Mouse (Mus musculus) embryo, embryonic 10.5 days (tissue): ENCODE data around the gene Nfib.

Experiments
- DNase-seq: peaks from one replicate; pipeline ENCODE4 v3.0.0-alpha.2; 2015; ENCODE audit warnings: low spot score

Nfib gene

DNA sequence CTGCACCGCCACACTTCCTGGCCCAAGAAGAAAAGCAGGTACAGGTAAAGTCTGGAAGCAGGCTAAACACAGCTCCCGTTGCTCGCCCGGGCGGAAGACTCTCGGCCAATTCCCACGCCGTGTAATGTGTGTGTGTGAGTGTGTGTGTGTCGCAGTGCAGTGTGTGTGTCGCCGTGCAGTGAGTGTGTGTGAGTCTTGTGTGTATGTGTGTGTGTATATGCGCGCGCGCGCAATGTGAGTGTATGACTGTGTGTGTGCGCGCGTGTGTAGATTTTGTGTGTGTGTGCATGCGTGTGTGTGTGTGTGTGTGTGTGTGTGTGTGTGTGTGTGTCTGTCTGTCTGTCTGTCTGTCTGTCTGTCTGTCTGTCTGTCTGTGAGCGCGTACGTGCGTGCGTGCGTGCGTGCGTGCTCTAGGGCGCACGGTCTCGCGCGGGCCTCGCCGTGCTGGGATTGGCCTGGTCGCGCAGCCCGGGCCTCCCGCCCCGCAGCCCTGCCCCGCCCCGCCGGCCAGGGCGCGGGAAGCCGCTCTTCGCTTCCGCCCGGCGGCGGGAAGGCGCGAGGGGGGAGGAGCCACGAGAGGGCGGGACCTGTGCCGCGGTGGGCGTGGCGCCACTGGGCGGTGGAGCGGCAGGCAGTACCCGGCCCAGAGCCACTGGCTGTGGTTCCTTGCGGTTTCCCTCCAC is 192.7 kb downstream of the Nfib start:
- peak; percentile 93 for DNase-seq

DNA sequence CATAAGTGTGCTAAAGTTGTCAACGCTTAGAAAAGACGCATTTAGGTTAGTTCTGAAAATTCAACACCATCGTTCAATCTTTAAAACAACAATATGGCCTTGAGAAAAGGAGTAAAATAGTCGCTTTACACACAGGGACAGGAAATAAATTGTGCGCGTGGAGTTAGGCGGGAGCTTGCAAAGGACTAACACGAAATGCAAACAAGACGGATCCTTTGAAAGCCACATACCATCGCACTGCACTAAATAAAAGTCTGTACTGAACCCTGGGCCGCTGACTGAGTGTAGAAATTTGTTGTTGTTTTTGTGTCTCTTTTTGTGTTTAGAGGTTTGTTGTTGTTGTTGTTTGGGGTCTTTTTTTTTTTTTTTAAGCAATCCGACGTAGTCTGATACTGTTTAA is 193.2 kb downstream of the Nfib start:
- peak; percentile 61 for DNase-seq

DNA sequence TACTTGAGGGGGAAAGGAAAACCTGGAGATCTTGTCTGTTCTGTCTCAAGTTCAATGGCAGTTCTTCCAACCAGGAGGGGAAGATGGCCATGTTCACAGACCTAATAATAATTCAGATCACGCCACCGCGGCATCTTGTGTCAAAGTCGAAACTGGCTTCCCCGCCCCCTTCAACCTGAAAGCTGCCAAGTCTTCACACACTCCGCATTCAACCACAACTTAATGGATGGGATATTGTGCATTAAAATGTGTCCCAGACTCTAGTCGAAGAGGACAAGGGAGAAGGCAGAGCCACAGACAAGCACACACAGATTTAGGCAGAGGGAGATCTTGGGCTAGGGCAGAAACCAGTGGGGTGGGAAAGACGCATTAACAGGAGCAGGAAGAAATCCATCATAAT is 194.0 kb downstream of the Nfib start:
- peak; percentile 89 for DNase-seq

DNA sequence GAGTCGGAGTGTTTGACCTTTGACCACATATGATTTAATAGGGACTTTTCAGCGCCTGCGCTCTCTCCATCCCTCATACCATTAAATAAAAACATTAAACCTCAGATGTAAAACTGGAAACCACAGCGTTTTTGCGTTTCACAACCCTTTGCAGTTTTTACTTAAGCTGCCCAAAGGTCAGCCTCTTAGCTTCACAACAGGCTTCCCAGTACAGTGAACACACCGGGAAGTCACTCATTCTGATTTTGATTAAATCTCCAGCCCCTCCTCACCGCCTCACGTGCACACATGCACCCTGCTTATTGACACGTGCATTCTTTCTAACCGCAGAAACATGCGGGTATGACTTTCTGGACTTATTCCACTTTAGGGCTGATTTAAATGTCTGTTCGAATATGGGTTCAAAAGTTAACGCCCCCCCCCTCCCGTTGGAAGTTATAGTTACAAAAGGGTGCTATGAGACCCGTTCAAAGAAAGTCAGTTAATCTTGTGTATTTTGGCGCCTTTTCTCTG is 194.5 kb downstream of the Nfib start:
- DNase-seq, result no peak

DNA sequence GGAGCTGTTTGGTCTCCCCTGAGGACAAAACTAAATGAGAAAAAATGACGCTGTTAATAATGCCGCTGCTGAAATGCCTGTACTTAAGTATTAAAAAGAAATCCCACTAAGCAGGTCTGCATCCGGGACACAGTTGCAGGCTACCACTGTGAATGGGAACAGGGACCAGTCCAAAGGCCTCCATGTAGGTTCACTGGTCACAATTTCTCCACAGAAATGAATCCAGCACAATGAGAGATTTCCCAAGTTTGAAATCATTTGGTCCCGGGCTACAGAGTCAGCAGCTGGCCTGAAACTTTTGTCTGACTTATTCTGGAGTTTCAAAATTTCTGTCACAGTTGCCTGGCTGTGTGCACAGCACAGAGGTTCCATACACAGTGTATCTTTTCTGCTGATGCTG is 195.8 kb downstream of the Nfib start:
- DNase-seq, result peak; percentile 18

DNA sequence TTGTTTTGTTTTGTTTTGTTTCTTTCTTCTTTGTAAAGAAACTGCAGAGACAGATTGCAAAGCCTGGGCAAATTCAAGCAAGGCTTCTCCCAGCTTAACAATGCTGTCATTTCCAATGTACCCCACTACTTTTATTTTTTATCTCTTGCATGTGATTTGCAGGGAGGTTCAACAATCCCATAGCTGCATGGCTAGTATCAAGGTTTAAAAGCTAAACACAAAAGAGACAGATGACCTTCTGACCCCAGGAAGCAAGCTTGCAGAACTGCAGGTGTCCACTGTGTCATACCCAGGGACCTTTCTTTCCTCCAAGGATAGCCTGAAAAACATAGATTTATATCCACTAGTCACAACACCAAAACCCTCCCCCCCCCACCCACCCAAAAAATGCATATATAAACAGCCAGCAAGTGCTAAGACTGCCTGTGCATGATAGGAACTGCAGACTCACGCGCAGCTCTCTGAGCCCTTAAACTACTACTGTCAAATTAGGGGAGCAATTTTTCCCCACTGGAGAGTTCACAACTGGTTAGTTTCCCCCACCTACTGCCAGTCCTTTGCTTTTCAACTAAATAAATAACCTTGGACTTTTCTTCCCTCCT is 196.3 kb downstream of the Nfib start:
- peak; percentile 53 for DNase-seq

DNA sequence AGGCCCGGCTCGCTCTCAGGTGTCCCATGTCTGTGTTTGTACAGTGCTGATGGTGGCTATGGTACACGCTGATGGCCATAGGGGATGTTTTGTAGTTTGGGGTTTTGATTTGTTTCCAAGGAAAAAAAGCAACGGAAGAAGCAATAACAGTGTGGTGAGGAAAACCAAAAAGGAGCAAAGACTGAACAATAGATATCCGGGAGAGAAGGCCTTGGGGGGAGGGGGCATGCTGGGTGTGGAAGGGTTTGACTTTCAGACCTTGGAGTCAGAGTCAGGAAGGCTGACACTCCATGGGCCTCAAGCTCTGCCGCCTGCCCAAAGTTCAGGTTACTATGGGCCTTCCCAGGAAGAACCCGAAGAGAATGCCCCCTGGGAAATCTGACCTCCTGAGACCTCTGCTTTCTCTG is 197.3 kb downstream of the Nfib start:
- DNase-seq, result peak; percentile 48

DNA sequence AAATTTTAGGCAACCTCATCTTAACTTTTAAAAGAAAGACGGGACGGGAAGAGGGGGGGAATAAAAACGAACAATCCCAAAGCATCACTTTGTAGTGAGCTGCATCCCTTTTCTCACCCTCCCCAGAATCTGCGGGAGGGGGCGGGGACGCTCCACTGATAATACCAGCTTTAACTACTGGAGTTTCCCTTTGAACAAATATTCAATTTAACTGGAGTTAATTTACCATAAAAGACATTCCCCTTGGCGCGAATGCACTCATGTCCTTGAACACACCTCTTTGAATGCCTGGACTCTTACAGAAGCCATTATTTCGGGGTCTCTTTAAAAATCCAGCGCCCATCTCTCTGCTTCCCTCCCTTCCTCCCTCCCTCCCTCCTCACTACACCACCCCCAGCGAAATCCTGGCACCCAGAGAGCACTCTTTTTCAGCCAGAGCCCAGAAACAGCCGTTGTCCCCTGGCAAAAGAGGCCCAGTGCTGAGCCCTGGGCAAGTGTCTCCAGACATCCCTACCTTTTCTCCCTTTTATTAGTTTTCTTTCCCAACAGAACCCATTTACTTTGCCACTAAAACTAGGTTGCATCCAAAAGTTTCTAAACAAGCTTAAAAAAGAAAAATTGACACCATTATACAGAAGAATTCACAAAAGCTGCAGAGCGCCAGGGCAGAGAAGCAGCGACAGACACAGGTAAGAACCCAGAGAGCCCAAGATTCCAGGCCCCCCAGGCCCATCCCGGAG is 197.8 kb downstream of the Nfib start:
- DNase-seq, result peak; percentile 58

DNA sequence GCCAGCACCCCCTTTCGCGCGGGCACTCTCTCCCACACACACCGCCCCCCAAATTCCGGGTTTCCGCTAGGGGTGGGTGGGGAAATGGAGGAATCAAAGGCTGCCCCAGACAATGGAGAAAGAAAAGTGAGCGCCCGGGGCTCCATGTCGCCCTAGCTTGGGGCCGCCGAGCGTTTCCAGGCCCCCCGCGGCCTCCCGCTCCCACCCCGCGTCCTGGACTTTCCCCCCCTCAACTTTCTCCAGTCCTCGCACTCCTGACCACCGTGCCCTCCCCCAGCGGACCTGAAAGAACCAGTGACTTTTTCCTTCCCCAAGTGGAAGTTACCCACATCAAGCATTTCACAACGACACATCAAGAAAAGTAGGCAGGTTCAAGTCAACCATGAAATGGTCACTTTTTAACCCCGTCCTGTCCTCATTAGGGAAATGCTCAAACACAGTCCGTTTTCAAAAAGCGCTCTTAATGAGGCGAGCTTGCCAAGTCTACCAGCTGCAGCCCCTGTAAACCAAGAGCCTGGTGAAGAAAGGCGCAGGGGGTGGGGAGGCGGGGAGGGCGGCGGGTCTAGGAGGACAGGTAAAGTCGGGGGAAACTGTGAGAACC is 198.7 kb downstream of the Nfib start:
- peak; percentile 79 for DNase-seq

DNA sequence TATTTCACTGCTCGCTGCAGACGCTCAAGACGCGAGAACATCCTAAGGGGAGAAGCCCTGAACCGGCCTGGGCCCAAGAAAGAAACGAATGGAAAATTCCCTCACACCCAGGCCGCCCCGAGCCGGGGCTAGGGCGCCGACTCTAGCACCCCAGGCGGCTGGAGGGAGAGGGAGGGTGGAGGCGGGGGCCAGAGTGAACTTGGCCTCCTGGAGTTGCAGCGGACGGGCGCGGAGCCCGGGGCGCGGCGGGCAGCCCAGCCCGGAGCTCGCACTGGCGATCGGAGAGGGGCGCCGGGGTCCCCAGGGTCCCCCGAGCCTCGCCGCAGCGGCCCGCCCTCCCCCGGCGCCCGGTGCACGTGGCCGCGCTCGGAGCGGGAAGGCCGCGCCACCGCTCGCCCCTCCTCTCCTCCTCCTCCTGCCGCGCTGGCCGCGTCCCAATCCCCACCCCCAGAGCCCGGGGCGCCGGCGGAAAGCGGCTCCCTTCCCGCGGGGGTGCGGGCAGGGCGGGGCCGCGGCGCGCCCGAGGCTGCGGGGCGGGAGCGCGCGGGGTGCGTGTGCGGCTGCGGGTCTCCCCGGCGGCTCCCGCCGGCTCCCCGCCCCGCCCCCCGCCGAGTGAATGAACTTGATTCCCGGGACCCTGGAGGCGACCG is 199.3 kb downstream of the Nfib start:
- DNase-seq, result peak; percentile 79

DNA sequence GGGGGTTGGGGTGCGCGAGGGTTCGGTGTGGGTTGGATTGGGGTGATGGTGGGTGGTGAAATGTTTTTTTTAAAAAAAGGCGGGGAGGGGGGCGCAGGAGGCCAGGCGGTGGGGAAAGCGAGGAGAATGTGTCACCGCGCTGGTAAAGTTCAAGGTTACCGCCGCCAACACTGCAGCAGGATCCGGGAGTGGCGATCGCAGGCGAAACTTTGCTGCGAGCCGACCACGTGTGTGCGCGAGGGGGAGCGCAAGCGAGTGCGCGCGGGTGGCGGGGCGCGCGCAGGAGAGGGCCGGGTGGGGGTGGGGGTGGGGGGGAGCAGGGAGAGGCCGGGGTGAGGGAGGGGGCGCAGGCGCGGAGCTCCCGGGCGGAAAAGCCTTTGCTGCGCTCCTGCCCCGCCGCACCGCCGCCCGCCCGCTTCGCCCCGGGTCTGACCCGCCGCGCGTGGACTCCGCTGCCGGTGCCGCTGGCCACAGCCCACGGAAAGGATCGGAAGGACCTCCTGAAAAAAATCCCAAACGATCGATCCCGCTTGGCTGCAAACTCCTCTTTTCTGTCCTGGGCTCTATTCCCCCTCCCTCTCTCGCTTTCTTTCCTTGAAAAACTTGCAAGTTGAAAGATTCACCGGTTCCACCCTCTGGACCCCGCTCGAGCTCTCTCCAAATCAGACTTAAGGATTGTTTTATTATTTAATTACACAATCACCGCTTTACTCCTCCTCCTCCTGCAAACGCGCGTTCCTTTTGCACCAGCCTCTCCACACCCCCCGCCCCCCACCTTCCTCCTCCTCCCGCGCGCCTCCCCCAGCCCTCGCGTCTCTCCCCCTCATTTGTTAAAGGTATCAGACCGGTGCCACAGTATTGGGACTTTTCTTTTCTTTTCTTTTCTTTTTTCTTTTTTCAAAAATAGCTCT is 200.2 kb downstream of the Nfib start:
- peak; percentile 84 for DNase-seq

DNA sequence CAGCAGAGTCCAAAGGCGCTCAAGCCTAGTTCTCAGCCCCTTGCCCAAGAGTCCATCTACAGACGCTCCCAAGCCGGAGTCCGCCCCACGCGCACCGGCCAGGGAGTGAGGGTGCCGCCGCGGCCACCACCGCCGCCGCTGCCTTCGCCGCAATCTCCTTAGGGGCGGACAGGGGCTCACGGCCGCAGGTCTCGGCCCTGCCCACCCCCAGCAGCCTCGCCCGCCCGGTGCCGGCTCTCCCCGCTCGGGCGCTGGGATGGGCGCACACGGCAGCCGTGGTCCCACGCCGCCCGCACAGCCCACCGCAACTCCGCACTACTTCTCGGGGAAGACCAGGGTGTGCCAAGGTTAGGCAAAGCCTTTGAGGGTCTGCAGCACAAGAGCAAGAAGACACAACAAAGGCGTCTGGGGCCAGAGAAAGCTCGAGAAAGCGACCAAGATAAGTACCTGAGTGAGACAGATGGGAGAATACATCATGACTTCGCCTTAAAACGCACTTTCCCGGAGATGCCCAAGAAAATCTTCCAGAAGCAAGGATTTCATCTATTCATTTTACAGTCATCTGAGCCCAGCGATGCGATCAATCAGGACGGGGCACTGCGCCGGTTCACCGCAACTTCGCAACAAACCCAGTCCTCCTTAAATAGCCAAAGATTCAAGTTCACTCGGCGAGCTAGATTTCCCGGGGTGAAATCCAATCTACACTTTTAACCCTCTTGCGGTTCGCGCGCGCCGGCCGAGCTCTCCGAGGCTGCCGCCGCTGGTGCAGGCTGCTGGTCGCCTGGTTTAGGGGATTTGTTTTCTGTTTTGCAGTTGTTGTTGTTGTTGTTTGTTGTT is 201.0 kb downstream of the Nfib start:
- peak; percentile 71 for DNase-seq

DNA sequence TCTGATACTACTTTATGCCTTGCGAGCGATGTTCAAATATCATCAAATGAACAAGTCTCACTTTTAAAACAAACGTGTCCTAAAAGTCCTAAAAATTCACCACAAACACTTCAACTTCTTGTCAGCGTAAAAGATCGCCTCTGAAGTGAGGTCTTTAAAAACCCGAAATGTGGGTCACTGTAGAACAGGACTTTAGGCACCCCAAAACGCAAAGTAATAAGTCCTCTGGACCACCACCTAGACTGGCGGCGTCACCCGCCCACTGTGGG is 201.6 kb downstream of the Nfib start:
- DNase-seq, result peak; percentile 64

DNA sequence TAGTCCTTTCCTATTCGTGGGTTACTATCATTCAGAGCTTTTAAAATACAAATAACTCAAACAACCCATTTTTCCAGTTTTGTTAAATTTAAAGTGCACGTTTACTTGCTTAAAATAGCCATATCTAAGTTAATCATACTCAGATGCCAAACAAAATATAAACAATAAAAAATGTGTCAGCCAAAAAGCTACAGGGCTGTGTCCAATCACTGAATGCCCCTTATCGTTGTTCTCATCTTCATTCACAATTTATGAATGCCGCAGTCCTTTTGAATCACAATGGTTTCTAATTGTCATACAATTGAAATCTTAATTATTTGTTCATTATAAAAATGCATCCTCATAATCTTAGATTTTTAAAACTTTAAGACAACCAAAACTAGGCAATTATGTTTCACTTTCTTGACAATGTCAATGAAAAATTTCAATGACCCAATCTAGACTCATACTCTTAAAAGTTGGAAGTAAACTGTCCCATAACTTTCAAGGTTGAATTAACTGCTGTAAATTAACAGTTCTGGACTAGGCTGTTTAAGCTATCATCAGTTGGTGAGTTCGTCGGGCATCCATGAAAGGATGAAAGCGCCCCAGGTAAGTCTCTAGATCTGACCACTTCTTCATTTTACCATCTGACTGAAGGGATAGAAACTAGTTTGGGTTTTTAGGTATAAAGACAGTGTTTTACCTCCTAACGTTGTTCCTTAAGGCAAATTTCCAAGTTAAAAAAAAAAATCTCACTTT is 202.1 kb downstream of the Nfib start:
- DNase-seq, result peak; percentile 25

DNA sequence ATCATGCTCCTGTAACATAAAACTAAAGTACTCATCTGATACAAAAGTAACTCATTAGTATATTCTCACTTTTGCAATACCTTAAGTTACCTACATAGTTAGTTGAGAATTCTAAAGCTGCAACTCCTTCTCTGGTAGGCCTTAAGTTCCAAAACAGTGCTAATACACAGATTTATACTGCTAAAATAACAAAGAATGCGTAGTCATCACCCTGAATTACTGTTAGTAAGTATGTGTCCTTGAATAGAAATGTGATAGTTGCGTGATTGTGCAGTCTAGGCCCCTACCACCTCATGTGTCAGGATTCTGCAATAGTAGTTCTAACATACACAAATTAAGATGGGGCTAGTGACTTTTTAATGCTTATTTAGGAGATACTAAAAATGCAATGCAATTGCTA is 202.9 kb downstream of the Nfib start:
- no peak for DNase-seq

DNA sequence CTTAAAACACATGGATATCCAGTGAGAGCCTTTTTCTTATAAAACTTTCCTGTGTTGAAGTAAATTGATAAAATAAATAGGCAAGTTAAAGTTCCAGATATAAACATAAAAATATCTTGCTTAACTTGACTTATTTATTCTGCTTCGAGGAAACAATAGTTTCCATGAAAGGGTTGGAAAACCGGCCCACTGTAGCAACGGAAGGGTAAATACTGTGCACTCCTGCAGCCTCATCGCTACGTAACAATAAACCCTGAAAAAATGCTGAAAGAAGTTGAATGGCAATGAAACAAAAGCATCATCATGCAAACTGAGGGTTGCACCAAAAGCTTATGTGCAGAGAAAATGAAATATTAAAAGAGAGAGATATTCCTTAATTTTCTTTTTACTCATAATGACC is 203.5 kb downstream of the Nfib start:
- DNase-seq, result no peak

DNA sequence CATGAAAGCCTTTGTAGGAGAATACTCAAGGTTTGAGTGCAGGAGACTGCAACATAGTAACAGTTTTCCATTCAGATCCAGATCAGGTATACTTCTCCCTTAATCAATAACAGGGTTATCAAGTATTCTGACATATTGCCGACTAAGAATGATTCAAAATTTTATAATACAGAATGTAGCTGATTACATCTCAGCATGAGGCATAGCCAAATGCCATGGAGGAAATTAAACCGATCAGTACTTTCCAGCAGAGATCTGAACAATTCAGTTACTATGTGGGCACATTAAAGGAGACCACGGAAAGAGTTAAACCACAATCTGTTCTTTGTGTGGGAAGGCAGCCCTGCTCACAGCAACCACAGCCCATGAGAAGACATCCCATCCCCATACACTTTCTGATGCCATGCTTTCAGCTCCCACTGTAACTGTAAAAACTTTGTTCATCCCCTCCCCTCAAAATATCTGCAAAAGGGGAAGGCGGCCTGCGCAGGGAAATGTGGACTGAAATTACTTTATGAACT is 204.9 kb downstream of the Nfib start:
- no peak for DNase-seq

DNA sequence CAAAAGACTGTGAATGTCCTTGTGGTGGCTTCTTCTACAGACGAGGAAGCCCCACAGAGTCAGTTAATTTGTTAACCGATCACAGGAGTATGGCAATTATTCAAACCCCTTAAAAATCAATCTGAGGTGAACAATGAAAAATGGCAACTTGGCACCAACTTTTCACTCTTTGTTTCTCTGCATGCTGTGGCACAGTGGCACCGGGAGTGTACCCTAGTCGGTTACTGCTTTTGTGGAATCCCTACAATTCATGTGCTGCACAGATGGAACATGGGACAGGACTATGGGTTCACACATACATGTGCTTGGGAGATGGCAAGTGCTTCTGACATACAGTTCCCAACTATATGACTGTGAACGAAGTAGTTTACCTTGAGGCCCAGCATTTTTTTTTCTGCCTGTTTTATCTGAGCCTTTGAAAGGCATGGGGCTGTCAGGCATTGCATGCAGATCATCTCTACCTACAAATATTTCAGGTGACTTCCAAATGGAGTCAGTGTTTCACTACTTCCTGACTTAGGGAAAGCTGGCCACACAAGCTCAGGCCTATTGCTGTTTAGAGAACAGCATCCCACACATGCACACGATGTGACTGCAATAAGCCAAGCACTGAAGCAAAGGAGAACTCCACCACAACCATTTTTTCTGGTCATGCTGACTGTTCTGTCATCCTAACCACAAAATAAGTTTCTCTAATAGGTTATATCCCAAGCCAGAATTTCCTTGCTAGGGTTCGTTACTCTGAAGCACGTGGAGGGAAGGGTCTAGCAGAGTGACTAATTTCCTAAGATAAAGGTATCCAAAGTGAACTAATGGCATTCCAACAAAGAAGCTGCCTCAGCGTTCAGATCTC is 205.6 kb downstream of the Nfib start:
- DNase-seq, result no peak

DNA sequence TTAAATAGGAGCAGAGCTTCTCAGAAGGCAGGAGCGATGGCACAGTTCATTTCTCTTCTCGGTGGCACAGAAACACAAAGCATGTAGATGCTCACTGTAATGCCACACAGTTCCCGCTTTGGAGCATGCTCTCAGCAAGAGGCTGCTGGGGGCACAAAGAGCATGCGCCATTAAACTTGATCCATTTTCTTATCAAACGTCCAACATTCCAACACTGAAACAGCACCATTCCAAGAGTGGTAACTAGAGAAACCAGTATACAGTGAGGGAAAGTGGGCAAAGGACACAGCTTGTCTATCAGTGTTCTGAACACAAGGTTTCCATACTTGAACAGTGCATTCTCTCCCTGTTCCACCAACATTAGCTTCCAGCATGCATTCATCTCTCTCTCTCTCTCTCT is 206.3 kb downstream of the Nfib start:
- no peak for DNase-seq
